Mouse (Mus musculus) T-cell, adult 66 days (primary cell): ENCODE results near the gene Vmn2r48. TPM values are rescaled to one million over a fixed set of nuclear protein-coding genes. Genes with fewer than 3 reads are reported as not detected.

Source experiments
- total RNA-seq, 2 experiments: library from RNA; stranded (reverse); gene quantifications; 3 replicates in 1 of 2; 4 replicates in 1 of 2; pipeline ENCODE4 v1.2.4; 2023

The Vmn2r48 gene
- not detected for total RNA-seq

GRCm38 (mm10) chr7:9953485-9953884, at the start of gene Vmn2r48:
Vmn2r48 (minus strand) TSS chr7:9953585.

GRCm38 (mm10) chr7:9992157-9992556, 38.8 kb upstream of the Vmn2r48 start, which contains the start of gene Vmn2r49:
Vmn2r49 (minus strand) TSS chr7:9992257.

Other genes starting within 250 kb of the Vmn2r48 start
- gene Vmn2r46, start 183.0 kb downstream of the Vmn2r48 start, total RNA-seq: not detected
- gene Vmn2r47, start 112.3 kb downstream of the Vmn2r48 start, total RNA-seq: not detected
- not detected for gene Vmn2r49, start 38.7 kb upstream of the Vmn2r48 start, total RNA-seq
- gene Vmn2r50, start 99.7 kb upstream of the Vmn2r48 start, total RNA-seq: not detected
- not detected for gene Vmn2r51, start 152.2 kb upstream of the Vmn2r48 start, total RNA-seq
- gene Vmn2r52, start 223.0 kb upstream of the Vmn2r48 start, total RNA-seq: under 1 TPM; 0.06 to 0.09 TPM